Mouse (Mus musculus) liver, adult 2 months (tissue): ENCODE data around the gene Scpep1. TPM values are rescaled to one million over a fixed set of nuclear protein-coding genes. Genes with fewer than 3 reads are reported as not detected.
A peak's percentile ranks its signal among the peaks of the same experiment; 100 is the strongest.
"Not testable (repeated sequence)": the region's sequence is repeated elsewhere in the genome, so short reads cannot be mapped to it uniquely, and the experiment has no call there.

ENCODE experiments used
- DNase-seq: peaks from one replicate; pipeline ENCODE4 v3.0.0-alpha.2; 2011; ENCODE audit warnings: low read depth, low spot score; ENCODE audit errors: extremely low read depth
- H3K27ac ChIP-seq: fragments of 200-500 bp; replicated peaks from 2 replicates; pipeline ENCODE4 v1.5.1; 2012; ENCODE audit warnings: low read depth, mild to moderate bottlenecking, control low read depth, inconsistent platforms, low read length; ENCODE audit not compliant: insufficient read depth
- H3K27me3 ChIP-seq: fragments of 200-500 bp; 2 replicates; pipeline ENCODE4 v1.6.1; 2012; ENCODE audit warnings: mild to moderate bottlenecking, moderate library complexity, low read length, inconsistent platforms; ENCODE audit not compliant: control insufficient read depth, insufficient read depth
- H3K36me3 ChIP-seq: fragments of 200-500 bp; 2 replicates; pipeline ENCODE4 v1.6.1; 2012; ENCODE audit warnings: low read length, inconsistent platforms; ENCODE audit not compliant: control insufficient read depth, insufficient read depth
- H3K4me1 ChIP-seq: fragments of 200-500 bp; 2 replicates; pipeline ENCODE4 v1.6.1; 2011; ENCODE audit warnings: low read length; ENCODE audit not compliant: control insufficient read depth, insufficient read depth
- H3K4me3 ChIP-seq: fragments of 200-500 bp; 2 replicates; pipeline ENCODE4 v1.5.1; 2011; ENCODE audit warnings: low read depth, mild to moderate bottlenecking, control low read depth, low read length, moderate library complexity; ENCODE audit not compliant: insufficient read depth
- H3K79me2 ChIP-seq: fragments of 200-500 bp; 2 replicates; pipeline ENCODE4 v1.6.1; 2012; ENCODE audit warnings: inconsistent platforms, mild to moderate bottlenecking, low read length, moderate library complexity; ENCODE audit not compliant: control insufficient read depth, insufficient read depth
- H3K9ac ChIP-seq: fragments of 200-500 bp; 2 replicates; pipeline ENCODE4 v1.6.1; 2012; ENCODE audit warnings: low read depth, mild to moderate bottlenecking, control low read depth, inconsistent platforms, low read length
- CTCF ChIP-seq: fragments of 200-500 bp; IDR thresholded peaks from 2 replicates; pipeline ENCODE4 v1.5.1; 2011; ENCODE audit warnings: low read depth, low read length, control low read depth
- POLR2A ChIP-seq: fragments of 200-500 bp; IDR thresholded peaks from 2 replicates; pipeline ENCODE4 v1.6.1; 2011; ENCODE audit warnings: low read length, control low read depth; ENCODE audit not compliant: insufficient read depth; ENCODE audit errors: extremely low read depth
- WGBS: fragments of 180-500 bp; shearing (Covaris S2); methylation state at CpG from one replicate; pipeline ENCODE4 v1.1.7; 2018; 5-methylcytosine and 5-hydroxymethylcytosine counted together
- polyA plus RNA-seq: library from polyadenylated mRNA; depleted of rRNA; stranded (reverse); fragments of >200 nt; gene quantifications from 2 replicates; pipeline ENCODE4 v1.2.3, GENCODE M21; 2012
- total RNA-seq: library from RNA; depleted of rRNA; stranded (reverse); fragments of >200 nt; gene quantifications from 2 replicates; pipeline ENCODE4 v1.2.3, GENCODE M21; 2014

The Scpep1 gene
- total and polyA plus RNA-seq, 2 experiments = 22.5 to 27.9 TPM

DNA sequence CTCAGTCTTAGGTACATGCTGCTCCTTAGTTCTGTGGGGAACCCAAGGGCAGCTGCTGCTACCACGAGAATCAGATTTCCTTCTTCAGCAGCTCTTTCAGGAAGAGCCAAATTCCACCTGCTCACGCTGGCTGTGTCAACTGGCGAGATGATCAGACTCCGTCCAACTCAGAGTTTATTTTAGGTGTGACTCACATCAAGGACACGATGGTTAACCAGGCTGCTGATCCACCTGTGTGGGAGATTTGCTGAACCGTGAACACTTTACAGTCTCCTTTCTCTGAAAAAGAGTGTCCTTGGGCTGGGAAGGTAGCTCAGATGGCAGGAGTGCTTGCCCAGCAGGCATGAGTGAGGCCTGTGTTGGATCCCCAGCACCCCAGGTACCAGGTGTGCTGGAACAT, 52.5 kb downstream of the Scpep1 start:
- no peak for TF ChIP-seq CTCF
- TF ChIP-seq POLR2A = no peak
- no peak overlapping the region for H3K9ac ChIP-seq
- no peaks in the 10 kb centered on the region for H3K36me3 ChIP-seq
- WGBS = 44% methylated on average over 6 of the region's 6 CpGs
- no peak overlapping the region for H3K4me3 ChIP-seq
- H3K4me1 ChIP-seq = peaks cover 3% of the 10 kb centered on the region; the same call in 1 of the 2 replicates
- no peak overlapping the region for H3K27ac ChIP-seq
- H3K27me3 ChIP-seq = no peaks in the 10 kb centered on the region
- H3K79me2 ChIP-seq = no peaks in the 10 kb centered on the region
- peak; percentile 22 for DNase-seq

DNA sequence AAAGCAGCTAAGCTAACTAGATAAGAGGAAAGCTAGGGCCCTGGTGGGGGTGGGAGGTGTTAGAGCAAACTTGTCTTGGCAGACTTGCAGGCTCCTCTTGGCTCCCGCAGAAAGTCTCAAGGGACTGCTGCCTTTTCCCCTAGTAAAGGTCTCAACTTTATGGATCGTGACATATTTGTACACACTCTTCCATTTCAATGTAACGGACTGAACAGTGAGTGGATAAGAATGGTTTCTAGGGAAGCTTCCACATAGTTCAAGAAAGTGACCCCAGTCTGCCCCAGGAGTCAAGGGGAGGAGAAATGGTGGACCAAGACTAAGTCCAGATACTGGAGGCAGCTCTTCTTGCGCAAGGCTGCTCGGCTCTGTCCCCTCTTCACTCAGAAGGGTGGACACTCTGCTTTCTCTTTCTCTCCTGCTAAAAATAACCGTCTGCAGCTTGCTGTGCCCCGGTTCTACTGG, 53.9 kb downstream of the Scpep1 start:
- Histone ChIP-seq H3K79me2 (no peaks in the 10 kb centered on the region), H3K4me1 (peaks cover 3% of the 10 kb centered on the region; the same call in 1 of the 2 replicates), H3K27me3 (no peaks in the 10 kb centered on the region), H3K4me3 (no peak overlapping the region), H3K36me3 (no peaks in the 10 kb centered on the region), H3K9ac (no peak overlapping the region), H3K27ac (no peak overlapping the region)
- no peak for DNase-seq
- whole genome bisulfite sequencing = 67% methylated on average over 7 of the region's 7 CpGs
- TF ChIP-seq CTCF (no peak), POLR2A (no peak)

DNA sequence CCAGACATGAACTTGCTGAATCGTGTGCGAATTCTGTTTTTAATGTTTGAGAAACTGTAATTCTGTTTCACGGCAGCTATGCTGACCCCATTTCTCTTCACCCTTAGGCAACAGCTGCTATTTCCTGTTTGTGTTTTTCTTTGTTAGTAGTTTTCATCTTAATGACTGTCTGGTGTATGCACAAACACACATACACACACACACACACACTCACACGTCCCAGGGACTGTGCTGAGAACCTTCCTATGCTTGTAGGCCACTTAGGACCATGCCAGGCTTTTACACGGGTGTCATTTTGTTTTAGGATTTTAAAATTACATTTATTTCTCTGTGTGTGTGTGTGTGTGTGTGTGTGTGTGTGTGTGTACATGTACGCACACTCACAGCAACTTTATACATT, 55.7 kb downstream of the Scpep1 start:
- 92% methylated on average over 6 of the region's 6 CpGs for WGBS
- Histone ChIP-seq H3K36me3 (no peaks in the 10 kb centered on the region), H3K4me3 (no peak overlapping the region), H3K9ac (no peak overlapping the region), H3K79me2 (no peaks in the 10 kb centered on the region), H3K27ac (no peak overlapping the region), H3K27me3 (no peaks in the 10 kb centered on the region), H3K4me1 (no peaks in the 10 kb centered on the region; the same call in 1 of the 2 replicates)
- no peak for TF ChIP-seq CTCF
- no peak for DNase-seq

DNA sequence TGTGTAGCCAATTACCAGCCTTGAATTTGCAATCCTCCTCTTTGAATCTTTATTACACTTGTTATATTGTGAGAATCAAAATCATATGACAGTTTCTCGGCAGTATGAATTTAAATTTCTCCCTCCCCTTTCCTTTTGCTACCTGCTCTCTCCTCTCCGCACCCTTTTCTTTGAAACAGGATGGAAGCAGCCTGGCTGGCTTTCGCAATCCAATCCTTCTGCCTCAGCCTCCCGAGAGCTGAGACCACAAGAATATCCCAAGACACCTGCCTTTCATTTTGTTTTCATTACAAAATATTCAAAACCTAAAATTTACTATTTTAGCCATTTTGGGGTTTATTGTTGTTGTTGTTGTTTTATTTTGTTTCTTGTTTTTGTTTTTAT, 56.9 kb downstream of the Scpep1 start:
- DNase-seq = no peak
- Histone ChIP-seq H3K9ac (no peak overlapping the region), H3K27ac (no peak overlapping the region), H3K79me2 (no peaks in the 10 kb centered on the region), H3K27me3 (no peaks in the 10 kb centered on the region), H3K4me3 (no peak overlapping the region), H3K4me1 (no peaks in the 10 kb centered on the region; the same call in 1 of the 2 replicates), H3K36me3 (no peaks in the 10 kb centered on the region)
- no peak for TF ChIP-seq CTCF
- no peak for TF ChIP-seq POLR2A
- 84% methylated on average over 4 of the region's 4 CpGs for WGBS

DNA sequence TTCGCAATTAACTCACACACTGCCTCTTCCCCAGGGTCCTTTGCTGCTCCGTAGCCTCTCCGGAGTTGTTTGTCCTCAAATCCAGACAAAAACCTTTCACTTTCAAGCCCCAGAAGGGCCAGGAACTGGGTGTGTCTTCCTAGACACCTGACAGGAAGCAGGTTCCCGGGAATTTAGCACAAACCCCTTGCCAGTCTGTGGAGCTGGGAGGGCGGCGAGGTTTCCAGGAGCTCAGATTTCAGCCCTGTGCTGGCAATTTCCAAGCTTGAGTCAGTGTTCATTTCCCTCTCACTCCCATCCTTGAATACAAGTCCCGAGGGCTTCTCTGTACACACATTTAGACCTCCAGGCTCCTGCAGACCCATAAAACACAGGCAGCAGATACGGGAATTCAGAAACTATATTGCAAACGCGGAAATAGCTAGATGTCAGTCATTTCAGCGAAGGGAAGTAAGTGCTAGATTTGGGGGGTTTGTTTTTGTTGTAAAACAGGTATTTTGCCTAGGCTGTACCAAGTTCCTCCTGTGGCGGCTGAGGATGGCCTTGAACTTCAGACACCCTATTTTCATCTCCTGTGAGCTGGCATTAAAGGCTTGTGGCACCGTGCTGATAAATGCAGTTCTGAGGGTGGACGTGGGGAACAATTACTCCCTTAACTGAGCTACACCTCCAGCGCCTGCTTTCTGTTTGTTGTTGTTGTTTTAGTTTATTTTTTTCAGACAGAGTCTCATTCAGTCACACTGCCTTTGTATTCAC, 57.5 kb downstream of the Scpep1 start:
- Histone ChIP-seq H3K4me3 (no peak overlapping the region; the same call in 1 of the 2 replicates), H3K9ac (no peak overlapping the region)
- DNase-seq = no peak

DNA sequence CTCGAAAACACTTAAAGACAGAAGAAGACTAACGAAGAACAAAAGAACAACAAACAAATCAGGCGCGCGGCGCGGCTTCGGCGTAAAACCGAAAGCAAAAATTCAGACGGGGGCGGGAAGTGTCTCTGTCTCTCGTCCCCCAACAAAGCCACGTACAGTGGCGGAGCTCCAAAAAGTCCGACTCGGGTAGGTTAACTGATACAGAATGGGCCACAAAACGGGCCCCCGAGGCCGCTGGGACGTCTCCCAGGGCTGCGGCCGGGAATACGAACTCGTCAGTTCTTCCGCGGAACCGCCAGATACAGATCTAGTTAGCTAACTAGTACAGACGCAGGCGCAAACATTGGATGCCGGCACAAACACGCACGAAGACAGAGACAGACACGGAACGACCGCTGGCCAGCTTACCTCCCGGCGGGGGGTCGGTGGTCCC, 59.4 kb downstream of the Scpep1 start:
- WGBS = 60% methylated on average over 33 of the region's 39 CpGs
- H3K36me3 ChIP-seq, H3K27ac ChIP-seq, H3K79me2 ChIP-seq, H3K27me3 ChIP-seq, H3K9ac ChIP-seq, H3K4me1 ChIP-seq, DNase-seq: not testable (repeated sequence)
- H3K4me3 ChIP-seq = peak overlapping the region; percentile 24; the same call in 1 of the 2 replicates

More for the DNA sequence above, 57.5 kb downstream of the Scpep1 start:
- no peak overlapping the region for H3K27ac ChIP-seq
- 65% methylated on average over 15 of the region's 15 CpGs for WGBS
- no peaks in the 10 kb centered on the region; the same call in 1 of the 2 replicates for H3K4me1 ChIP-seq
- H3K79me2 ChIP-seq = no peaks in the 10 kb centered on the region
- H3K36me3 ChIP-seq = no peaks in the 10 kb centered on the region
- no peaks in the 10 kb centered on the region for H3K27me3 ChIP-seq
- TF ChIP-seq CTCF = no peak
- TF ChIP-seq POLR2A = no peak

DNA sequence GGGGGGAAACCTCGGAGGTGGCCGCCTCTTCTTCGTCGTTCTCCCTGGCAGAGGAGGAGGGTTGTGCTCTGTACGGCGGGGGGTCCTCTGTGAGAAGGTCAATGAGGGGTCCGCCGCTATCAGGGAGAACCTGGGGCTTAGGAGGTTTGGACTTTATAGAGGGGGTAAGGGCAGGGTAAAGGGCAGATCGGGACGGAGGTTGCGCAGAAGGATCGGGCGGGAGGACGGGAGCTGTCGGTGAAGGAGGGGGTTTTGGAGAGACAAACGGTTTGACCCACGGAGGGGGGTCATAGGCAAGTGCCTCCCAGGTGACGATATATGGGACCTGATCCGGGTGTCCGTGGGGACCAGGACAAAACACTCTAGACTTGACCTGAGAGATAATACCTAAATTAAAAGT, 60.0 kb downstream of the Scpep1 start:
- not testable (repeated sequence) for H3K9ac ChIP-seq, H3K27ac ChIP-seq, H3K27me3 ChIP-seq, H3K79me2 ChIP-seq, DNase-seq, H3K36me3 ChIP-seq, H3K4me1 ChIP-seq
- WGBS = 69% methylated on average over 17 of the region's 20 CpGs
- H3K4me3 ChIP-seq = 0 out of 2 replicates have a peak overlapping the region, but pooled peaks have one; percentile 16

DNA sequence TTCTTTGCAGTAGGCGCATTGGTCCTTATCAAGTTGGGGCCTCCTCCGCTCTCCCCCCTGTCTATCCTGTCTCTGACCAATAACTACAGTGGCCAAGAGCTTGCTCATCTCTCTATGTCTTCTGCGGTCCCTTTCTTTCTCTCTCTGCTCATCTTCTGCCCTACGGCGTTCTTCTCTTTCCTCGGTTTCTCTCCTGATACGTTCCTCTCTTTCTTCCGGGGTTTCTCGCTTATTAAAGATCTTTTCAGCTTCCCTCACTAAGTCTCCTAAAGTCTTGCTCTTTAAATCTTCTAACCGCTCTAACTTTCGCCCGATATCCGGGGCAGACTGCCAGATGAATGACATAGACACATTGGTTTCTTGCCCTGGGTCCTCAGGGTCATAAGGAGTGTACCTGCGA, 61.0 kb downstream of the Scpep1 start:
- not testable (repeated sequence) for H3K4me3 ChIP-seq, DNase-seq, H3K79me2 ChIP-seq, H3K27me3 ChIP-seq, H3K27ac ChIP-seq, H3K9ac ChIP-seq, H3K4me1 ChIP-seq, H3K36me3 ChIP-seq
- 96% methylated on average over 12 of the region's 14 CpGs for WGBS
